Comparison of ENCODE assay signal across 17 mouse cellular contexts in genomic region chr11:95072136-95072535, GRCm38 (mm10). TPM values are rescaled to one million over a fixed set of nuclear protein-coding genes. Genes with fewer than 3 reads are reported as not detected.
DNase-seq lines count a peak whose midpoint lies in the region; ATAC-seq and TF ChIP-seq lines count a peak whose summit lies in the region.
"Had no signal": no experiment of that assay in that cellular context is flagged by ENCODE, and none has a peak within 500 bp of the region (broad histone marks: within the 10 kb centered on the region; RNA-seq: fewer than 3 reads in every experiment).

No protein-coding gene starts in this region.

- H3K27me3 ChIP-seq in heart, embryonic 10.5 days (ENCODE audit: insufficient read depth, poor library complexity, severe bottlenecking): peaks cover 25% of the 10 kb centered on the region
- no peaks in the 10 kb centered on the region for H3K27me3 ChIP-seq in kidney, postnatal 0 days (ENCODE audit: insufficient read depth, low read length)
- H3K27me3 ChIP-seq in E14TG2a.4 (ENCODE audit: insufficient read depth, low read length): peaks cover 56% of the 10 kb centered on the region
- peaks cover 23% of the 10 kb centered on the region for H3K27me3 ChIP-seq in embryonic facial prominence, embryonic 15.5 days

- no peak overlapping the region for H3K4me3 ChIP-seq in heart, embryonic 10.5 days
- no peak overlapping the region for H3K4me3 ChIP-seq in kidney, postnatal 0 days (replicated peaks; ENCODE audit: low read depth, low read length)
- 0 out of 2 replicates have a peak overlapping the region, but pooled peaks have one; percentile 17 for H3K4me3 ChIP-seq in E14TG2a.4 (replicated peaks; ENCODE audit: low read length)
- no peak overlapping the region for H3K4me3 ChIP-seq in embryonic facial prominence, embryonic 15.5 days (replicated peaks)
- H3K4me3 ChIP-seq: erythroblast, embryonic 14.5 days; left cerebral cortex, adult 2 months; limb, embryonic 13.5 days; midbrain, embryonic 13.5 days had no signal

- DNase-seq in heart, embryonic 10.5 days (ENCODE audit: low spot score): no peak
- no peak for DNase-seq in heart, postnatal 10 days
- no peak for DNase-seq in kidney, postnatal 0 days (ENCODE audit: low spot score)
- DNase-seq in kidney, postnatal 25 days: no peak
- DNase-seq in right cerebral cortex, adult 18-20 months: no peak
- DNase-seq: embryo, embryonic 11 days; forebrain, postnatal 0 days; right cerebral cortex, postnatal 4 days had no signal

- H3K27ac ChIP-seq in heart, embryonic 10.5 days: peak overlapping the region; percentile 85
- no peak overlapping the region for H3K27ac ChIP-seq in kidney, postnatal 0 days
- H3K27ac ChIP-seq in embryonic facial prominence, embryonic 15.5 days (replicated peaks): peak overlapping the region; percentile 4; the same call in 1 of the 2 replicates
- H3K27ac ChIP-seq: hindbrain, embryonic 14.5 days; left cerebral cortex, adult 2 months; limb, embryonic 13.5 days; midbrain, embryonic 13.5 days had no signal

- no peak overlapping the region for H3K9ac ChIP-seq in kidney, postnatal 0 days (ENCODE audit: low read depth, low read length)
- no peak overlapping the region for H3K9ac ChIP-seq in embryonic facial prominence, embryonic 15.5 days
- H3K9ac ChIP-seq: forebrain, postnatal 0 days; hindbrain, embryonic 14.5 days; limb, embryonic 13.5 days; midbrain, embryonic 13.5 days had no signal

- no peak for TF ChIP-seq CTCF in kidney, postnatal 0 days (IDR thresholded peaks at IDR 0.05; ENCODE audit: low read depth)
- TF ChIP-seq CTCF in E14TG2a.4 (conservative IDR thresholded peaks at IDR 0.05; ENCODE audit: low read length): no peak

- H3K9me3 ChIP-seq in heart, embryonic 10.5 days: no peaks in the 10 kb centered on the region
- no peaks in the 10 kb centered on the region for H3K9me3 ChIP-seq in kidney, postnatal 0 days (replicated peaks; ENCODE audit: low read length)
- H3K9me3 ChIP-seq in E14TG2a.4 (ENCODE audit: low read length): no peaks in the 10 kb centered on the region
- no peaks in the 10 kb centered on the region for H3K9me3 ChIP-seq in embryonic facial prominence, embryonic 15.5 days (replicated peaks)
- H3K9me3 ChIP-seq: limb, embryonic 13.5 days; midbrain, embryonic 13.5 days had no signal

- no peak for ATAC-seq in kidney, postnatal 0 days (replicated peaks; ENCODE audit: low FRiP score, low read depth)
- ATAC-seq in embryonic facial prominence, embryonic 15.5 days (ENCODE audit: insufficient number of reproducible peaks, low FRiP score, low TSS enrichment, low read depth): no peak
- ATAC-seq: forebrain, postnatal 0 days; midbrain, embryonic 13.5 days had no signal

- H3K36me3 ChIP-seq in heart, embryonic 10.5 days: peaks cover 3% of the 10 kb centered on the region; the same call in 1 of the 2 replicates
- no peaks in the 10 kb centered on the region for H3K36me3 ChIP-seq in kidney, postnatal 0 days (ENCODE audit: insufficient read depth, low read length)
- H3K36me3 ChIP-seq in E14TG2a.4 (ENCODE audit: insufficient read depth, low read length): no peaks in the 10 kb centered on the region
- H3K36me3 ChIP-seq in embryonic facial prominence, embryonic 15.5 days: no peaks in the 10 kb centered on the region
- H3K36me3 ChIP-seq: limb, embryonic 13.5 days; midbrain, embryonic 13.5 days had no signal

- WGBS in heart, embryonic 10.5 days: 67% methylated on average over 8 of the region's 8 CpGs
- WGBS in kidney, postnatal 0 days: 58% methylated on average over 8 of the region's 8 CpGs
- WGBS in embryonic facial prominence, embryonic 15.5 days: 50% methylated on average over 8 of the region's 8 CpGs

- peaks cover 85% of the 10 kb centered on the region for H3K4me1 ChIP-seq in heart, embryonic 10.5 days
- H3K4me1 ChIP-seq in kidney, postnatal 0 days (replicated peaks; ENCODE audit: insufficient read depth, low read length): peaks cover 43% of the 10 kb centered on the region
- H3K4me1 ChIP-seq in E14TG2a.4 (replicated peaks; ENCODE audit: low read depth, low read length): peaks cover 72% of the 10 kb centered on the region
- peaks cover 69% of the 10 kb centered on the region for H3K4me1 ChIP-seq in embryonic facial prominence, embryonic 15.5 days

- 0 out of 2 replicates have a peak overlapping the region, but pooled peaks have one; percentile 2 for H3K4me2 ChIP-seq in kidney, postnatal 0 days (ENCODE audit: low read length)
- no peak overlapping the region for H3K4me2 ChIP-seq in embryonic facial prominence, embryonic 15.5 days (replicated peaks)
- H3K4me2 ChIP-seq: hindbrain, embryonic 14.5 days; limb, embryonic 13.5 days; midbrain, embryonic 13.5 days had no signal

- intact Hi-C loops in heart, postnatal 10 days (cut with DNase I): no loop called here

RNA-seq across cellular contexts. Expression of gene Itga3, which starts 4.5 kb away (rescaled TPM):
- 11.5 and 13.8 TPM in 2 replicates for polyA plus RNA-seq in heart, embryonic 10.5 days (2016; fragmentation: Nextera tagmentation; extraction: Ambion mirVana)
- total RNA-seq in heart, postnatal 10 days (2021): 10 to 100 TPM; 14.3 to 14.6 TPM
- 24.4 and 26.1 TPM in 2 replicates for polyA plus RNA-seq in kidney, postnatal 0 days (2015; fragmentation: Nextera tagmentation; extraction: Ambion mirVana)
- polyA plus RNA-seq in embryonic facial prominence, embryonic 15.5 days (2015; fragmentation: Nextera tagmentation; extraction: Ambion mirVana): 9.5 and 11.3 TPM in 2 replicates

RNA-seq across cellular contexts. Expression of gene Pdk2, which starts 31.0 kb away (rescaled TPM):
- 27.4 and 41.1 TPM in 2 replicates for polyA plus RNA-seq in heart, embryonic 10.5 days (2016; fragmentation: Nextera tagmentation; extraction: Ambion mirVana)
- 100 to 1,000 TPM; 261 to 278 TPM for total RNA-seq in heart, postnatal 10 days (2021)
- polyA plus RNA-seq in kidney, postnatal 0 days (2015; fragmentation: Nextera tagmentation; extraction: Ambion mirVana): 94.5 and 94.7 TPM in 2 replicates
- polyA plus RNA-seq in embryonic facial prominence, embryonic 15.5 days (2015; fragmentation: Nextera tagmentation; extraction: Ambion mirVana): 33.7 and 41.8 TPM in 2 replicates

RNA-seq across cellular contexts. Expression of gene Dlx3, which starts 47.8 kb away (rescaled TPM):
- polyA plus RNA-seq in heart, embryonic 10.5 days (2016; fragmentation: Nextera tagmentation; extraction: Ambion mirVana): 3.2 and 5.9 TPM in 2 replicates
- total RNA-seq in heart, postnatal 10 days (2021): not detected
- polyA plus RNA-seq in kidney, postnatal 0 days (2015; fragmentation: Nextera tagmentation; extraction: Ambion mirVana): 0.45 and 0.62 TPM in 2 replicates
- 35.6 and 36.6 TPM in 2 replicates for polyA plus RNA-seq in embryonic facial prominence, embryonic 15.5 days (2015; fragmentation: Nextera tagmentation; extraction: Ambion mirVana)
- total RNA-seq: gastrocnemius, postnatal 14 days; layer of hippocampus, adult 18-20 months; left cerebral cortex, adult 2 months had no signal
- polyA plus RNA-seq: erythroblast, embryonic 14.5 days; forebrain, postnatal 0 days had no signal
